Mouse (Mus musculus) liver, adult (tissue): ENCODE results near the gene Bace1.

Source experiments
- GATA4 ChIP-seq: IDR thresholded peaks from 2 replicates; pipeline ENCODE4 v1.6.1; 2014; ENCODE audit warnings: mild to moderate bottlenecking, low read length; ENCODE audit not compliant: insufficient replicate concordance

The Bace1 gene

GRCm38 (mm10) chr9:45838434-45839138 lies at the start of gene Bace1:
Bace1 (plus strand) TSS chr9:45838580.
- no peak for TF ChIP-seq GATA4

GRCm38 (mm10) chr9:45791456-45792142 lies 46.8 kb upstream of the Bace1 start:
- TF ChIP-seq GATA4 = no peak

DNA sequence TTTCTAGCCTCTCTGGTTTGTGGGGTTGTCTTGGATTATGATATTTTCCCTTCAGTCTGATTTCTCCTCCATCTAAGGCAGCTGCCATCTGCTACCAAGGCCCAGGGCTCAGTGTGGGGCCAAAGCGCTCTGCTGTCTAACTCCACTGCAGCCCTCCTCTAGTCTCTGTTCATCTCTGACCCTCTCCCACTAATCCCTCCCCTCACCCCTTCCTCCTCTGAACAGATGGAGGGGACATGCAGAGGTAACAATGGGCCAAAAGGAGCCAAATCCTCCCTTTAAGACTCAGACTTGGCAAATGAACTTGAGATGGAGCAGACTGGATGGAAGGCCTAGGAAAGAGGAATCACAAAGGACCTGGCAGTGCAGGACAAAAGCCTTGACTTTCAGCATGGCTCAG lies 46.1 kb upstream of the Bace1 start:
- TF ChIP-seq GATA4 = no peak

- TF ChIP-seq GATA4 = no peak
Observed at GRCm38 (mm10) chr9:45793697-45794096, 44.7 kb upstream of the Bace1 start.

- no peak for TF ChIP-seq GATA4
Observed at GRCm38 (mm10) chr9:45795722-45796121, 42.7 kb upstream of the Bace1 start.

DNA sequence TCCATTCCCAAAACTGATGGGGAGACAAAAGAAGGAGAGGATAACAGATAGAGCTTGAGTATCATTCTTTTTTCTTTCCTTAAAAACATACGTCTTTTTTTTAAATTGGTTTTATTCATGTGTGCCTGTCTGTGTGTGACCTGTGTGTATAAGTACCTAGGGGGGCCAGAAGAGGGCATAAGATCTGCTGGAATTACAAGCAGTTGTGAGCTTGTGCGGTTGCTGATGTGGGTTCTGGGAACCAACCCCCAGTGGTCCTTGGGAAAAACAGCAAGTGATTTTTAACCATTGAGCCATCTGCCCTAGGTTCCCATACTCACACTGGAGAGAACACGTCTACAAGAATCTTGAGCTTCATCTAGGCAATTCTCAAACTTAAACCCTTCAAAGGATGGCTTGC lies 41.1 kb upstream of the Bace1 start:
- TF ChIP-seq GATA4 = no peak

DNA sequence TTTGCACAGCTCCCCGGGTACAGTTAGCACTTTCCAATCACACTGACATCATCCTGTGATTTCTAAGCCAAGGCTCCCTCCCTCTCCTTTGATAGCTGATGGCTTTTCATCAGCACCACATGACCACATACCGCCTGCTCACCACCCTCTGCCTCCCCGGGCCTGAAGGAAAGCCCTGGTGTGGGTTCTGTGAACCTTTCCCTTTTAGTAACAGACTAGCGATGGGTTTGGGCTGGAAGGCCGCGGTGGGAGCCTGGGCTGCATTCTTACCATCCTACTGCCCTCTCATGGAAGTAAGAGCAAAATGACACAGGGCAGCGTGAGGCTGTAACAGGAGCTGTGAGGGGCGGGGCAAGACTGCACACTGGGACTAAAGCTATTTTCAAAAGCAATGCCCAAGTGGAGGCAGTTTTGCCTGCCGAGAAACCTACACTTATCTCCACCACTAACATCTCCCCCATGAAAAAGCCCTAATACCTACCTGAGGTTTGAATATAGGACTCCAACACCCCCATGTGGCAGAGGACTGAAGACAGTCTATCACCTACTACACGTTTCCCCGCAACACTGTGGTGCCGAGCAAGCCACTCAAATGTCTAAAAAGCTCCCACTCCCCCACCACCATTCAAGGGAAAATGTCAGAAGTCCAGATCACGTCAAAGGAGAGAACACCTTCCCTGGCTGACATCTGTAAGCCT lies 39.8 kb upstream of the Bace1 start:
- no peak for TF ChIP-seq GATA4

DNA sequence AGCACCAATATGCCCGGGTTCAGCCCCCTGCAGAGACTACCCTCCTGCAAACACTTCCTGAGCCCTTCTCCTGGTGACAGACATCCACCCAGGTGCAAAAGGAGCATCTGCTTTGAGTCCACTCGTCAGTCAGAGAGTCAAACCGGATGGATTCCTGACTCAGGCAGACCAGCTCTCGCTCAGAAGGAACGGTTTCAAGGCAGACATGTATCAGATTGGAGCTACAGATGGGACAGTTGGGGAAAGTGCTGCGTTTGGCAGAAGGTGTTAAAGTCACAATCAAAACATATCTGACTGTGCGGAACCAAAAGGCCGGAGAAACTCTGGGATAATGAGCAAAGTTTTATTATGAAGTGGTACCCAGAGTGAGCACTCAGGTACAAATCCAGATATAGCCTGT lies 39.0 kb upstream of the Bace1 start:
- no peak for TF ChIP-seq GATA4

DNA sequence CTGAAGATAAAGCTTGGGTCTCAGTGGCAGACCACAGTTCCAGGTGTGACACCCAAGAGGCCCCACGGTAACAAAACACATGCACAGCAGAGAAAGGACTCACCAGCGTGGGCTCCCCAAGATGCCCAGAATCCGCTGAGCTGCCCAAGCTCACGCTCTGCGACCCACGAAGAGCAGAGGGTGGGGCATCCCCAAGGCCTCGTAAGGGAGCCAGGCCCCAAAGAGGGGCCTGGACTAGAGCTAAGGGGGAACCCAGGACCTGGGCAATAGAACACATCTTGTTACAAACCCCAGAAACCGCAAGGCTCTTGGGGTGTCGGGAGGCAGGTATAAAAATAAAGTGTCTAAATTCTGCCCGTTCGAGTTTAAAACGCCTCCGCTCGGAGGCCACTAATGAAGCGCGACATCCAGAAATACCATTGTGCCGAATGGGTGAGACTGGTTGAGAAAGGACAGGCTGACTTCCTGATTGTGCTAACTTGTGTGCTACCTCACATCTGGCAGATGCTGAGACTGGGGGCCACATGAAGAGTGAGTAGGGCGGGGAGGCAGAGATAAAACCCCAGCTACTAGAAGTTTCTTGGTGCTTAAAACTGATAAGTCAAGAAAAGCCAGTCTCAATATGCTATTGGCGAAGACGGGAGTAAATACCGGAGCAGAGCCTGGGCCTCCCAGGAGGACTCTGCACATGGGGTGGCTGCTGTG lies 35.2 kb upstream of the Bace1 start:
- TF ChIP-seq GATA4 = no peak

GRCm38 (mm10) chr9:45806847-45807246 lies 31.5 kb upstream of the Bace1 start:
- no peak for TF ChIP-seq GATA4

GRCm38 (mm10) chr9:45807337-45807736 lies 31.0 kb upstream of the Bace1 start:
- no peak for TF ChIP-seq GATA4

DNA sequence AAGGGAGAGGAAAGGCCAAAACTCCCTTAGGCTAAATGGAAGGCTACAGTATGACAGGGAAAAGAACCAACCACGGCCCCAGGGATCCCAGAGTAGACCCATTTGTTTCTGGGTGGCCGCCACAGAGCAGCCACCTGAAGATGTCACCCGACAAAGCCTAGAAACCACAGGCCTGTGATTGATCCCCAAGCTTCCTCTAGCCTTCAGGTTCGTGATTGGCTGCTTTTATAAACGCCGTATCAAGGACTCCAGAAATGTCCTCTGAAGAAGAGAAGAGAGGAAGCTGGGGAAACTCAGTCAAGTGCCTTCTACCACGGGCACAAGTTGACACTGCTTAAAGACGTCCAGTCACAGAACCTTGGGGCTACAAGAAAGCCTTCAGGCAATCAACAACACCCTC lies 30.6 kb upstream of the Bace1 start:
- TF ChIP-seq GATA4 = no peak

DNA sequence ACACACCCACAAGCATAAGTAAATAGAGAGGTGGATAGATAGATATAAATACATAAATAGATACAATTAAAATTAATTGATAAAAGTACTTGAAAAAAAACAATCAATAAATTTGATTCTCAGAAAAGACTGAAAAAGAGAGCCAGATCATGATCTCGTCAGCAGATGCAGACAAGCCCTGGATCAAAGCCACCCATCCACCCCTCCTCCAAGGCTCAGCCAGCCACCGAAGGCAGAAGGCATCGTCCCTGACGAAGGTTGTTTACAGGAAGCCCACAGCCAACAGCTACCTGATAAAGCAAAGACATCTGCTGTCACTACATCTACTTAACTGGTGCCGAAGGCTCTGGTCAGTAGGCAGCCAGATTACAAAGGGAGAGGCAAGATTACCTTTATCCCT lies 26.4 kb upstream of the Bace1 start:
- TF ChIP-seq GATA4 = no peak

DNA sequence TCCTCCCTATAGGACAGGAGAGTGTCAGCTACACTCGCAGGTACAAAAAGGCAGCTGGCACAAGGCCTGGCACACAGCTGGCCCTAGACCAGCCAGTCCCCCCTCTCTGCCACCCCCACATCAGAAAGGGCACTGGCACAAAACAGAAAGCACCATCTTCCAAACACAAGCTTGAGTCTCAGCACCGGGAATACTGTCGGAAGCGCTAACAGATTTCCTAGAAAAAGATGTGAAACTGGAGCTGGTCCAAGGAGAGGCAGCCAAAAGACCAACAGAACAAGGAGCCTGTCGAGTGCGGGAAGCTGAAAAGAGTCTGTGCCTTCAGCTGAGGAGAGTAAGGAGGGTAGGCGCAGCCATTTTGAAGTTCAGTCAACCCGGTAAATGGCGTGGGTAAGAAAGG lies 23.3 kb upstream of the Bace1 start:
- no peak for TF ChIP-seq GATA4

GRCm38 (mm10) chr9:45815525-45815924 lies 22.9 kb upstream of the Bace1 start:
- TF ChIP-seq GATA4 = no peak
